ENCODE assay signal across 19 mouse cellular contexts in genomic region chr5:32962581-32962980, GRCm38 (mm10). TPM values are rescaled to one million over a fixed set of nuclear protein-coding genes. Genes with fewer than 3 reads are reported as not detected.
DNase-seq lines count a peak whose midpoint lies in the region; TF ChIP-seq lines count a peak whose summit lies in the region.
"Had no signal": no experiment of that assay in that cellular context is flagged by ENCODE, and none has a peak within 500 bp of the region (broad histone marks: within the 10 kb centered on the region; RNA-seq: fewer than 3 reads in every experiment).

No protein-coding gene starts in this region.

- no peak for TF ChIP-seq CTCF in layer of hippocampus, adult 2 months (conservative IDR thresholded peaks at IDR 0.05)

- H3K27ac ChIP-seq in layer of hippocampus, adult 2 months: peak overlapping the region; percentile 53; the same call in 1 of the 2 replicates

- DNase-seq in layer of hippocampus, adult 11-12 months (ENCODE audit: low spot score): peak; percentile 28
- no peak for DNase-seq in layer of hippocampus, postnatal 10 days (ENCODE audit: low spot score in 2 of 2)
- DNase-seq in layer of hippocampus, adult 2 months (ENCODE audit: low spot score in 2 of 2): peak in 1 of 2 experiments; percentile 55
- DNase-seq in layer of hippocampus, adult 9-10 months (ENCODE audit: low spot score): no peak
- DNase-seq in layer of hippocampus, adult 9-11 months: peak; percentile 57
- DNase-seq in layer of hippocampus, postnatal 25 days (ENCODE audit: extremely low spot score in 1 of 2, low spot score in 1 of 2): no peak
- peak; percentile 63 for DNase-seq in adipocyte (ENCODE audit: low spot score)
- no peak for DNase-seq in adrenal gland, postnatal 4 days (ENCODE audit: low spot score in 2 of 2)
- DNase-seq: adrenal gland, adult 2 months; adrenal gland, adult 8-10 months; adrenal gland, postnatal 10 days; adrenal gland, postnatal 14 days; adrenal gland, postnatal 25 days; adrenal gland, postnatal 36 days; B cell, adult 2 months; cerebellum, adult 11 months; cerebellum, adult 11-12 months; cerebellum, adult 18-20 months; cerebellum, adult 2 months had no signal

- H3K4me3 ChIP-seq in layer of hippocampus, adult 2 months: no peak overlapping the region

RNA-seq across cellular contexts. Expression of gene Ywhah, which starts 56.0 kb away (rescaled TPM):
- total RNA-seq in layer of hippocampus, postnatal 10 days (2021): 1,000 to 10,000 TPM; 1,193 to 1,271 TPM
- 1,000 to 10,000 TPM; 1,193 to 1,302 TPM for total RNA-seq in layer of hippocampus, adult 2 months (2021)
- 1,000 to 10,000 TPM; 1,285 to 1,312 TPM for total RNA-seq in layer of hippocampus, postnatal 25 days (2021)
- total RNA-seq in adrenal gland, postnatal 4 days (2021): 100 to 1,000 TPM; 148 to 195 TPM

Comparison
In these comparisons a context has a peak if more than half of its experiments do, and no peak if none do; other contexts are left out.
1. DNase-seq: peak in layer of hippocampus, adult 11-12 months (single experiment), layer of hippocampus, adult 9-11 months (single experiment) and adipocyte (single experiment); none in layer of hippocampus, postnatal 10 days (0 of 2), layer of hippocampus, adult 9-10 months (single experiment), layer of hippocampus, postnatal 25 days (0 of 2) and adrenal gland, postnatal 4 days (0 of 2).
2. RNA of gene Ywhah, which starts 56.0 kb away (total RNA-seq): 1,285 to 1,312 TPM in layer of hippocampus, postnatal 25 days, 1,193 to 1,302 TPM in layer of hippocampus, adult 2 months and 1,193 to 1,271 TPM in layer of hippocampus, postnatal 10 days; 148 to 195 TPM in adrenal gland, postnatal 4 days; every median in the first group is over 4 times any median in the second.